Mouse (Mus musculus): ENCODE data around the gene Hoxc8. TPM values are rescaled to one million over a fixed set of nuclear protein-coding genes. Genes with fewer than 3 reads are reported as not detected.
A peak's percentile ranks its signal among the peaks of the same experiment; 100 is the strongest.

The Hoxc8 gene
- 0.15 and 0.34 TPM in 2 replicates for polyA plus RNA-seq (2012; rRNA removed)

DNA sequence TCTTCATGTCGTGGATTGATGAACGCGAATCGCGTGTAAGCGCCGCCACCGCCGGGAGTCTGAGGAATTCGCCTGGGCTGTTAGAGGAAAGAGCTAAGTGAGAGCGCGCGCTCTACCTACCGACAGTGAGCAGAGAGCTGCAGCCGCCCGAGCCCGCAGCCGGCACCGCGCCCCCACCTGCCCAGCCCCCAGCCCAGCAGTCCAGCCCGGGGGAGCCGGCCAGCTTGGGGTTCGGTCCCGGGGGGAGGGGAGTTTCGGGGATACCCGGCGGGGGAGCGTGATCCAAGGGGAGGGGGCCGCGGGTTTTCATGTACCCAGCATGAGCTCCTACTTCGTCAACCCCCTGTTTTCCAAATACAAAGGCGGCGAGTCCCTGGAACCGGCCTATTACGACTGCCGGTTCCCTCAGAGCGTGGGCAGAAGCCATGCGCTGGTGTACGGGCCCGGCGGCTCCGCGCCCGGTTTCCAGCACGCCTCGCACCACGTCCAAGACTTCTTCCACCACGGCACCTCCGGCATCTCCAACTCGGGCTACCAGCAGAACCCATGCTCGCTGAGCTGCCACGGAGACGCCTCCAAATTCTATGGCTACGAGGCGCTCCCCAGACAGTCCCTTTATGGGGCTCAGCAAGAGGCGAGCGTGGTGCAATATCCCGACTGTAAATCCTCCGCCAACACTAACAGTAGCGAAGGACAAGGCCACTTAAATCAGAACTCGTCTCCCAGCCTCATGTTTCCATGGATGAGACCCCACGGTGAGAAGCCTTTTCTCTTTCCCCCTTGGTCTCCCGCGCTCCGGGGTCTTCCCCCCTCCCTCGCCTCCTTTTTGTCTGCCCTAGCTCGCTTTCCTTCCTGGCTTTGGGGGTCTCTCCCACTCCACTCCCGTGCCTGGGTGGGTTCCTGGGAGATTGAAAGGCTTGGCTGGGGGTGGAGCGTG is at the start of gene Hoxc8:
Gene Hoxc8, plus strand, starts transcription at position 147 of the 937 bp plus-strand sequence.
- Histone ChIP-seq H3K36me3 (ENCODE audit: control insufficient read depth, insufficient read depth, low read length) (no peaks in the 10 kb centered on the region), H3K4me3 (ENCODE audit: control insufficient read depth, low read depth, low read length) (peak within 1 kb of the TSS; percentile 52), H3K4me1 (ENCODE audit: control insufficient read depth, insufficient read depth, low read length) (peaks cover 5% of the 10 kb centered on the region), H3K27ac (ENCODE audit: control insufficient read depth, insufficient read depth, low read depth, low read length) (no peak within 1 kb of the TSS), H3K27me3 (ENCODE audit: control insufficient read depth, insufficient read depth, low read length) (peaks cover 7% of the 10 kb centered on the region)
- TF ChIP-seq CTCF (IDR thresholded peaks at IDR 0.05; ENCODE audit: control insufficient read depth, insufficient read depth, insufficient replicate concordance, low read depth, low read length): no peak

GRCm38 (mm10) chr15:102942739-102943467 is 47.5 kb upstream of the Hoxc8 start:
- Histone ChIP-seq H3K4me3 (ENCODE audit: control insufficient read depth, low read depth, low read length) (peak overlapping the region; percentile 81), H3K4me1 (ENCODE audit: control insufficient read depth, insufficient read depth, low read length) (peaks cover 9% of the 10 kb centered on the region), H3K27ac (ENCODE audit: control insufficient read depth, insufficient read depth, low read depth, low read length) (no peak overlapping the region), H3K27me3 (ENCODE audit: control insufficient read depth, insufficient read depth, low read length) (peaks cover 8% of the 10 kb centered on the region), H3K36me3 (ENCODE audit: control insufficient read depth, insufficient read depth, low read length) (no peaks in the 10 kb centered on the region)
- TF ChIP-seq CTCF (IDR thresholded peaks at IDR 0.05; ENCODE audit: control insufficient read depth, insufficient read depth, insufficient replicate concordance, low read depth, low read length): no peak
- no peak for TF ChIP-seq POLR2A (IDR thresholded peaks at IDR 0.05; ENCODE audit: control insufficient read depth, low read depth, low read length)

DNA sequence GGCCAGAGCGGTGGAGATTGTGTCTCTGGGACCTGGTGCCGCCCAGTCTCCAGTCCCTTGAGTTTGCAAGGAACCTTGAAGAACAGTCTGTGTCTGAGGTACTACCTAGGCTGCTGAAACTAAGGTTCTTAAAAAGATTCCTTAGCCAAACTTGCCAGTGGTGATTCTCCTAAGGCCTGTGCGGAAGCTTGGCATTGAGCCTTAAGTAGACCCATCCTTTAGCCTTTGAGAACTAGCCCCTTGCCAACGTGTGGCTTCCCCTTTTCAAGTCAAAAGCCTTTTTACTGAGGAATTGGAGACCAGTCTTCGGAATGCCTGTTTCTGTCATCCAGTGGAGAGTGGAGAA is 47.0 kb upstream of the Hoxc8 start:
- peak overlapping the region; percentile 81 for H3K4me3 ChIP-seq (ENCODE audit: control insufficient read depth, low read depth, low read length)
- no peaks in the 10 kb centered on the region for H3K36me3 ChIP-seq (ENCODE audit: control insufficient read depth, insufficient read depth, low read length)
- TF ChIP-seq POLR2A (IDR thresholded peaks at IDR 0.05; ENCODE audit: control insufficient read depth, low read depth, low read length): no peak
- no peak for TF ChIP-seq CTCF (IDR thresholded peaks at IDR 0.05; ENCODE audit: control insufficient read depth, insufficient read depth, insufficient replicate concordance, low read depth, low read length)
- H3K4me1 ChIP-seq (ENCODE audit: control insufficient read depth, insufficient read depth, low read length): peaks cover 9% of the 10 kb centered on the region
- H3K27me3 ChIP-seq (ENCODE audit: control insufficient read depth, insufficient read depth, low read length): peaks cover 8% of the 10 kb centered on the region
- no peak overlapping the region for H3K27ac ChIP-seq (ENCODE audit: control insufficient read depth, insufficient read depth, low read depth, low read length)

DNA sequence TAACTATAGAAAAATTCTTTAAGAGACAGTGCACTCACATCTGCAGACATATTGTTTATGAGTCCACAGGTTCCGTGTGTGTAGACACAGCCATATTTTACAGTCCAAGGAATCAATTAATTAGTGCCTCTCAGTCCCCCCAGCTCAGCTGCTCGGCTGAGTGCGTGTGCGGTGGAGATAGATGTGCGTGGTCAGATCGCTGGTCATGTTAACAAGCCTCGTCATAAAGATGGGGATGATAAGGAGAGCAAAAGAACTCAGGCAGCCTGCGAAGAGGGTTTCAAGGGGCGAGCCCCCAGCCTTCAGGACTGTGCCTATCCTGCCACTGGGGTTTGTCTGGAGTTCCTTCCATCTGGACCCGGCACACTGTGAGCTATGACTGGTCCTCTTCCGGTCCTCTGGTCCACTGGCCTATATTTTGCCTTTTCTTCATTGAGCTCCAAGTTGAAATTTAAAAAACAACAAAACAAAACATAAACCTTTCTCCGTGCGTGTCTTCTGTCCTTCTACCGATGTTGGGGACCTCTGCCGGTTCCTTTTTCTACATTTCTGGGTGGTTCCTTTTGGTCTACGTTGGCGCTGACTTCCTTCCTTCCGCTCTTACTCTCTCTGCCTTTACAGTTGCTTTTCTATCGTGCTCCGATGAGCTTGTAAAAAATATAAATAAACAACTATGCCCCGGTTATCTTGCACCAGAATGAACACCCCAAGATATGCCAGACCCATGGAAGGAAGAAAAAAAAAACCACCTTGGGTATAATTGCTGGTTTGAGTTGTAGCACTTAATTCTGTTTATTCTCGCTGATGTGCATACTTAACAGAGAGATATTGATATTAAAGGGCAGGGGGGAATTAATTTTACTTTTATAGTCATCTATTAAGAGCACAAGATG is 45.0 kb upstream of the Hoxc8 start:
- H3K4me3 ChIP-seq (ENCODE audit: control insufficient read depth, low read depth, low read length): no peak overlapping the region
- peaks cover 9% of the 10 kb centered on the region for H3K4me1 ChIP-seq (ENCODE audit: control insufficient read depth, insufficient read depth, low read length)
- TF ChIP-seq POLR2A (IDR thresholded peaks at IDR 0.05; ENCODE audit: control insufficient read depth, low read depth, low read length) (no peak), CTCF (IDR thresholded peaks at IDR 0.05; ENCODE audit: control insufficient read depth, insufficient read depth, insufficient replicate concordance, low read depth, low read length) (no peak)
- peaks cover 10% of the 10 kb centered on the region for H3K27me3 ChIP-seq (ENCODE audit: control insufficient read depth, insufficient read depth, low read length)
- H3K36me3 ChIP-seq (ENCODE audit: control insufficient read depth, insufficient read depth, low read length): no peaks in the 10 kb centered on the region
- no peak overlapping the region for H3K27ac ChIP-seq (ENCODE audit: control insufficient read depth, insufficient read depth, low read depth, low read length)

DNA sequence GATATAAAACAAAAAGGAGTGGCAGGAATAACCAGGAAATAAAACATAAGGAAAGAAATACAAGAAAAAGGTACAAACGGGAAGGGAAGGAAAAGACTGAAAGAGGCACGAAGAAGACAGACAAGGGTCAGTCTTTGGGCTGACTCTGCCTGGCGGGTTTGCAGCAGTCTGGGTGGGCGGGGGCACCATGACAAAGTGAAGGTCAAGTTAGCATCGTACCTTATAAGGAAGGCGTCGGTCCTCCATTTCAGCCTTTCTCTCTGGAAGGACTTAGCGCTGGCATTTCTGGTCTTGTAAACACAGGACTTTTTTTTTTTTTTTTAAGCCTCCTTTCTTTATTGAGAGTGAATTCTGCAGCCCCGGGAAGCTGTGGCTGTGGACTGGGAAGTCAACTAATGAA is 43.1 kb upstream of the Hoxc8 start:
- peaks cover 11% of the 10 kb centered on the region for H3K27me3 ChIP-seq (ENCODE audit: control insufficient read depth, insufficient read depth, low read length)
- no peaks in the 10 kb centered on the region for H3K36me3 ChIP-seq (ENCODE audit: control insufficient read depth, insufficient read depth, low read length)
- H3K27ac ChIP-seq (ENCODE audit: control insufficient read depth, insufficient read depth, low read depth, low read length): no peak overlapping the region
- TF ChIP-seq CTCF (IDR thresholded peaks at IDR 0.05; ENCODE audit: control insufficient read depth, insufficient read depth, insufficient replicate concordance, low read depth, low read length) (no peak), POLR2A (IDR thresholded peaks at IDR 0.05; ENCODE audit: control insufficient read depth, low read depth, low read length) (no peak)
- H3K4me3 ChIP-seq (ENCODE audit: control insufficient read depth, low read depth, low read length): no peak overlapping the region
- H3K4me1 ChIP-seq (ENCODE audit: control insufficient read depth, insufficient read depth, low read length): peaks cover 9% of the 10 kb centered on the region

DNA sequence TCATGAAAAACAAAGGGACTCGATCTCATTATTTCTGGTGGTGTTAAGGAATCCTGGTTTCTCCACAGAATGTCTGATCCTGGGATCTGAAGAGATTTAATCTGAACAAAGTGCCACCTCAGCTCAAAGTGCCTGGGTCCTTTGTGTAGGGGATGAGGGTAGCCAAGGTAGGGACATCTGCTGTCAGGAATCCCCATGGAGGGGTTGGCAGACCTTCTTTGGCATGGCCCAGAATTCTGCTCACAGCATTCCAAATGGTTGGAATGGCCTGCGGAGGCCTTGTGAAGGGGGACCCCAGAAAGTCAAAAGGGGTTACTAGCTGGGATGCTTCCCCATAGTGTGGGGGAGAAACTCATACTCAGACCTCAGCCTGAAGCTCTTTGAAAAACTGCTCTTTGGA is 41.6 kb upstream of the Hoxc8 start:
- Histone ChIP-seq H3K36me3 (ENCODE audit: control insufficient read depth, insufficient read depth, low read length) (no peaks in the 10 kb centered on the region), H3K4me1 (ENCODE audit: control insufficient read depth, insufficient read depth, low read length) (peaks cover 2% of the 10 kb centered on the region; the same call in 1 of the 2 replicates), H3K27ac (ENCODE audit: control insufficient read depth, insufficient read depth, low read depth, low read length) (no peak overlapping the region), H3K27me3 (ENCODE audit: control insufficient read depth, insufficient read depth, low read length) (peaks cover 2% of the 10 kb centered on the region), H3K4me3 (ENCODE audit: control insufficient read depth, low read depth, low read length) (no peak overlapping the region)
- TF ChIP-seq POLR2A (IDR thresholded peaks at IDR 0.05; ENCODE audit: control insufficient read depth, low read depth, low read length) (no peak), CTCF (IDR thresholded peaks at IDR 0.05; ENCODE audit: control insufficient read depth, insufficient read depth, insufficient replicate concordance, low read depth, low read length) (no peak)

Measured in testis, adult 2 months (tissue).